8 mouse cellular contexts compared by ENCODE assay signal in genomic region chr3:90231075-90231474, GRCm38 (mm10). TPM values are rescaled to one million over a fixed set of nuclear protein-coding genes. Genes with fewer than 3 reads are reported as not detected.
DNase-seq lines count a peak whose midpoint lies in the region; ATAC-seq and TF ChIP-seq lines count a peak whose summit lies in the region.

No protein-coding gene starts in this region.

- H3K9me3 ChIP-seq in heart, embryonic 12.5 days (replicated peaks) = no peaks in the 10 kb centered on the region
- no peaks in the 10 kb centered on the region for H3K9me3 ChIP-seq in MEL (replicated peaks; ENCODE audit: insufficient read depth, low read length)
- H3K9me3 ChIP-seq in hindbrain, embryonic 14.5 days (ENCODE audit: control insufficient read depth, low read length) = no peaks in the 10 kb centered on the region
- no peaks in the 10 kb centered on the region for H3K9me3 ChIP-seq in midbrain, embryonic 12.5 days

- H3K9ac ChIP-seq in heart, embryonic 12.5 days = peak overlapping the region; percentile 80
- H3K9ac ChIP-seq in MEL (ENCODE audit: control insufficient read depth, low read depth, low read length, poor library complexity, severe bottlenecking) = peak overlapping the region; percentile 83
- peak overlapping the region; percentile 70 for H3K9ac ChIP-seq in hindbrain, embryonic 14.5 days
- 0 out of 2 replicates have a peak overlapping the region, but pooled peaks have one; percentile 80 for H3K9ac ChIP-seq in midbrain, embryonic 12.5 days (replicated peaks)

- peaks cover 25% of the 10 kb centered on the region for H3K36me3 ChIP-seq in heart, embryonic 12.5 days
- peaks cover 2 to 14% of the 10 kb centered on the region in 2 experiments; a peak in 3 of 4 replicates for H3K36me3 ChIP-seq in MEL (ENCODE audit: control insufficient read depth in 1 of 2, insufficient read depth in 2 of 2, low read length in 2 of 2)
- peaks cover 24% of the 10 kb centered on the region for H3K36me3 ChIP-seq in hindbrain, embryonic 14.5 days (replicated peaks; ENCODE audit: control insufficient read depth, insufficient read depth)
- H3K36me3 ChIP-seq in midbrain, embryonic 12.5 days = peaks cover 22% of the 10 kb centered on the region

- H3K27ac ChIP-seq in heart, embryonic 12.5 days (ENCODE audit: poor library complexity, severe bottlenecking) = peak overlapping the region; percentile 93; the same call in 1 of the 2 replicates
- peak overlapping the region; percentile 46 for H3K27ac ChIP-seq in MEL (ENCODE audit: control insufficient read depth, low read depth, low read length)
- peak overlapping the region; percentile 82 for H3K27ac ChIP-seq in hindbrain, embryonic 14.5 days
- peak overlapping the region; percentile 85 for H3K27ac ChIP-seq in midbrain, embryonic 12.5 days (replicated peaks)

- H3K4me2 ChIP-seq in heart, embryonic 12.5 days = peak overlapping the region; percentile 81
- peak overlapping the region; percentile 83 for H3K4me2 ChIP-seq in hindbrain, embryonic 14.5 days (replicated peaks)
- peak overlapping the region; percentile 89 for H3K4me2 ChIP-seq in midbrain, embryonic 12.5 days (replicated peaks)

- H3K4me1 ChIP-seq in heart, embryonic 12.5 days (replicated peaks) = peaks cover 5% of the 10 kb centered on the region
- peaks cover 7 to 10% of the 10 kb centered on the region in 2 experiments; a peak in 2 of 4 replicates for H3K4me1 ChIP-seq in MEL (ENCODE audit: control insufficient read depth in 1 of 2, insufficient read depth in 2 of 2, low read length in 2 of 2)
- peaks cover 11% of the 10 kb centered on the region for H3K4me1 ChIP-seq in hindbrain, embryonic 14.5 days (replicated peaks; ENCODE audit: control insufficient read depth, insufficient read depth, low read length)
- peaks cover 11% of the 10 kb centered on the region for H3K4me1 ChIP-seq in midbrain, embryonic 12.5 days

- TF ChIP-seq EP300 in MEL (IDR thresholded peaks at IDR 0.05; ENCODE audit: low read depth in 1 of 2, low read length in 2 of 2) = peak; percentile 17 to 40; a peak in 1 of 4 replicates

- H3K4me3 ChIP-seq in heart, embryonic 12.5 days = peak overlapping the region; percentile 84
- H3K4me3 ChIP-seq in MEL (ENCODE audit: control insufficient read depth in 1 of 2, insufficient read depth in 1 of 2, low read depth in 2 of 2, low read length in 2 of 2) = peak overlapping the region; percentile 66 to 79
- peak overlapping the region; percentile 63 for H3K4me3 ChIP-seq in hindbrain, embryonic 14.5 days (replicated peaks; ENCODE audit: low read length)
- H3K4me3 ChIP-seq in midbrain, embryonic 12.5 days = peak overlapping the region; percentile 80

- no peak for TF ChIP-seq CTCF in MEL (IDR thresholded peaks at IDR 0.05 in 2 of 3, conservative IDR thresholded peaks at IDR 0.05 in 1 of 3; ENCODE audit: control insufficient read depth in 1 of 3, insufficient read depth in 1 of 3, low read depth in 2 of 3, low read length in 3 of 3, poor library complexity in 1 of 3, severe bottlenecking in 1 of 3)

- no peak for ATAC-seq in heart, embryonic 12.5 days (ENCODE audit: insufficient number of reproducible peaks, low FRiP score)
- peak; percentile 2; the same call in 1 of the 2 replicates for ATAC-seq in hindbrain, embryonic 14.5 days (ENCODE audit: low FRiP score)
- no peak; the same call in 1 of the 2 replicates for ATAC-seq in midbrain, embryonic 12.5 days (ENCODE audit: low FRiP score, low read depth)

- TF ChIP-seq RAD21 in MEL (IDR thresholded peaks at IDR 0.05; ENCODE audit: low read depth, low read length) = no peak

- TF ChIP-seq POLR2A in MEL (IDR thresholded peaks at IDR 0.05; ENCODE audit: control insufficient read depth in 1 of 2, insufficient read depth in 1 of 2, low read depth in 1 of 2, low read length in 2 of 2, poor library complexity in 1 of 2) = no peak

- no peak for DNase-seq in heart, adult 11 months
- no peak for DNase-seq in MEL (ENCODE audit: low read depth, low spot score)
- no peak for DNase-seq in hindbrain, embryonic 14.5 days (ENCODE audit: low spot score)
- DNase-seq in urinary bladder, postnatal 25 days (ENCODE audit: low spot score) = no peak
- DNase-seq in layer of hippocampus, adult 8-10 months (ENCODE audit: low spot score in 2 of 2) = no peak
- DNase-seq in testis, postnatal 14 days (ENCODE audit: low spot score) = no peak

- H3K27me3 ChIP-seq in heart, embryonic 12.5 days (replicated peaks) = no peaks in the 10 kb centered on the region
- no peaks in the 10 kb centered on the region for H3K27me3 ChIP-seq in MEL (ENCODE audit: control insufficient read depth in 1 of 2, insufficient read depth in 2 of 2, low read length in 2 of 2)
- H3K27me3 ChIP-seq in hindbrain, embryonic 14.5 days (ENCODE audit: control insufficient read depth, insufficient read depth, low read length) = no peaks in the 10 kb centered on the region
- no peaks in the 10 kb centered on the region; the same call in 1 of the 2 replicates for H3K27me3 ChIP-seq in midbrain, embryonic 12.5 days

- WGBS in heart, embryonic 12.5 days = 11% methylated on average over 8 of the region's 8 CpGs
- WGBS in hindbrain, embryonic 14.5 days = 19% methylated on average over 8 of the region's 8 CpGs
- 16% methylated on average over 8 of the region's 8 CpGs for WGBS in midbrain, embryonic 12.5 days

- peaks cover 14% of the 10 kb centered on the region for H3K79me2 ChIP-seq in MEL (ENCODE audit: control insufficient read depth, insufficient read depth, low read length, poor library complexity)

TF ChIP-seq in MEL, 35 proteins besides CTCF, POLR2A, EP300 and RAD21:
- peak; percentile 69; the same call in 1 of the 2 replicates for TF ChIP-seq MAZ (IDR thresholded peaks at IDR 0.05; ENCODE audit: low read depth, low read length)
- TF ChIP-seq MEF2A (IDR thresholded peaks at IDR 0.05; ENCODE audit: extremely low read depth, insufficient replicate concordance, low read depth, low read length, poor library complexity, severe bottlenecking) = no peak
- TF ChIP-seq MAFK (IDR thresholded peaks at IDR 0.05; ENCODE audit: borderline replicate concordance, low read depth, low read length) = 0 out of 2 replicates have a peak, but pooled peaks have one; percentile 36
- TF ChIP-seq ZC3H11A (IDR thresholded peaks at IDR 0.05; ENCODE audit: low read depth, low read length) = no peak
- TF ChIP-seq CHD1 (IDR thresholded peaks at IDR 0.05; ENCODE audit: low read depth, low read length) = peak; percentile 77
- no peak for TF ChIP-seq TAL1 (IDR thresholded peaks at IDR 0.05; ENCODE audit: low read length)

RNA-seq across cellular contexts. Expression of gene Jtb, which starts 0.3 kb away (rescaled TPM):
- polyA plus RNA-seq in heart, embryonic 12.5 days (2016; fragmentation: Nextera tagmentation; extraction: Ambion mirVana) = 83.0 and 84.3 TPM in 2 replicates
- total RNA-seq in MEL (2012; rRNA removed) = 76.0 and 107 TPM in 2 replicates
- 100 to 1,000 TPM in 1 of 2 experiments, not detected in 1; 103 TPM for polyA plus RNA-seq in MEL (2012; ENCODE audit: insufficient read depth in 1 of 2, insufficient read length in 2 of 2, low read depth in 1 of 2, low replicate concordance in 2 of 2, missing spikeins in 1 of 2)
- polyA plus RNA-seq in hindbrain, embryonic 14.5 days (2014; fragmentation: Nextera tagmentation; extraction: Ambion mirVana) = 102 and 103 TPM in 2 replicates
- 96.1 and 97.8 TPM in 2 replicates for polyA plus RNA-seq in midbrain, embryonic 12.5 days (2016; fragmentation: Nextera tagmentation; extraction: Ambion mirVana)
- 10 to 100 TPM; 36.9 to 38.2 (median 37.4) TPM for total RNA-seq in layer of hippocampus, adult 8-10 months (2022)

RNA-seq across cellular contexts. Expression of gene Creb3l4, which starts 12.2 kb away (rescaled TPM):
- polyA plus RNA-seq in heart, embryonic 12.5 days (2016; fragmentation: Nextera tagmentation; extraction: Ambion mirVana) = 2.3 TPM in 2 replicates
- total RNA-seq in MEL (2012; rRNA removed) = 0.08 TPM in 1 of 2 replicates, not detected in the other
- under 1 TPM in 1 of 2 experiments, not detected in 1; 0.07 TPM for polyA plus RNA-seq in MEL (2012; ENCODE audit: insufficient read depth in 1 of 2, insufficient read length in 2 of 2, low read depth in 1 of 2, low replicate concordance in 2 of 2, missing spikeins in 1 of 2)
- polyA plus RNA-seq in hindbrain, embryonic 14.5 days (2014; fragmentation: Nextera tagmentation; extraction: Ambion mirVana) = 1.8 and 1.9 TPM in 2 replicates
- 3.8 and 3.9 TPM in 2 replicates for polyA plus RNA-seq in midbrain, embryonic 12.5 days (2016; fragmentation: Nextera tagmentation; extraction: Ambion mirVana)
- under 1 TPM in 2 of 4 experiments, not detected in 2; 0.23 to 0.45 TPM for total RNA-seq in layer of hippocampus, adult 8-10 months (2022)

RNA-seq across cellular contexts. Expression of gene Slc39a1, which starts 16.9 kb away (rescaled TPM):
- 63.5 and 67.8 TPM in 2 replicates for polyA plus RNA-seq in heart, embryonic 12.5 days (2016; fragmentation: Nextera tagmentation; extraction: Ambion mirVana)
- 47.2 and 58.5 TPM in 2 replicates for total RNA-seq in MEL (2012; rRNA removed)
- polyA plus RNA-seq in MEL (2012; ENCODE audit: insufficient read depth in 1 of 2, insufficient read length in 2 of 2, low read depth in 1 of 2, low replicate concordance in 2 of 2, missing spikeins in 1 of 2) = 10 to 100 TPM; 61.7 to 80.5 TPM
- polyA plus RNA-seq in hindbrain, embryonic 14.5 days (2014; fragmentation: Nextera tagmentation; extraction: Ambion mirVana) = 42.9 and 48.0 TPM in 2 replicates
- polyA plus RNA-seq in midbrain, embryonic 12.5 days (2016; fragmentation: Nextera tagmentation; extraction: Ambion mirVana) = 50.5 and 55.1 TPM in 2 replicates
- total RNA-seq in layer of hippocampus, adult 8-10 months (2022) = 10 to 100 TPM; 43.0 to 64.2 (median 50.4) TPM

RNA-seq across cellular contexts. Expression of gene Rab13, which starts 17.6 kb away (rescaled TPM):
- polyA plus RNA-seq in heart, embryonic 12.5 days (2016; fragmentation: Nextera tagmentation; extraction: Ambion mirVana) = 26.8 and 28.0 TPM in 2 replicates
- 4.3 and 5.1 TPM in 2 replicates for total RNA-seq in MEL (2012; rRNA removed)
- 1 to 10 TPM in 1 of 2 experiments, not detected in 1; 7.7 TPM for polyA plus RNA-seq in MEL (2012; ENCODE audit: insufficient read depth in 1 of 2, insufficient read length in 2 of 2, low read depth in 1 of 2, low replicate concordance in 2 of 2, missing spikeins in 1 of 2)
- polyA plus RNA-seq in hindbrain, embryonic 14.5 days (2014; fragmentation: Nextera tagmentation; extraction: Ambion mirVana) = 11.9 and 13.3 TPM in 2 replicates
- 21.3 and 24.2 TPM in 2 replicates for polyA plus RNA-seq in midbrain, embryonic 12.5 days (2016; fragmentation: Nextera tagmentation; extraction: Ambion mirVana)
- total RNA-seq in layer of hippocampus, adult 8-10 months (2022) = 10 to 100 TPM in 1 of 4 experiments, 1 to 10 TPM in 3; 7.4 to 10.4 (median 7.7) TPM

RNA-seq across cellular contexts. Expression of gene Rps27, which starts 17.6 kb away (rescaled TPM):
- 771 and 793 TPM in 2 replicates for polyA plus RNA-seq in heart, embryonic 12.5 days (2016; fragmentation: Nextera tagmentation; extraction: Ambion mirVana)
- total RNA-seq in MEL (2012; rRNA removed) = 5,481 and 6,504 TPM in 2 replicates
- polyA plus RNA-seq in MEL (2012; ENCODE audit: insufficient read depth in 1 of 2, insufficient read length in 2 of 2, low read depth in 1 of 2, low replicate concordance in 2 of 2, missing spikeins in 1 of 2) = 1,000 to 10,000 TPM in 1 of 2 experiments, not detected in 1; 2,476 TPM
- polyA plus RNA-seq in hindbrain, embryonic 14.5 days (2014; fragmentation: Nextera tagmentation; extraction: Ambion mirVana) = 911 and 1,154 TPM in 2 replicates
- polyA plus RNA-seq in midbrain, embryonic 12.5 days (2016; fragmentation: Nextera tagmentation; extraction: Ambion mirVana) = 962 and 971 TPM in 2 replicates
- 1,000 to 10,000 TPM in 3 of 4 experiments, 100 to 1,000 TPM in 1; 970 to 1,112 (median 1,031) TPM for total RNA-seq in layer of hippocampus, adult 8-10 months (2022)
